Mouse (Mus musculus): ENCODE measurements around the gene Tas2r103.

The Tas2r103 gene

GRCm38 (mm10) chr6:133037001-133037400 is at the start of gene Tas2r103:
Gene Tas2r103, minus strand, starts transcription at chr6:133037101.
- in situ Hi-C loops (cut with MboI), result no loop called here

- in situ Hi-C loops (cut with MboI), result no loop called here
These were observed 18.8 kb upstream of the Tas2r103 start, which contains the start of gene Tas2r140 for GRCm38 (mm10) chr6:133055716-133056115. Gene Tas2r140, minus strand, starts transcription at chr6:133055816.
